Mouse (Mus musculus): ENCODE measurements around the gene Tspan12. TPM values are rescaled to one million over a fixed set of nuclear protein-coding genes. Genes with fewer than 3 reads are reported as not detected.

The Tspan12 gene
- polyA plus RNA-seq, 1 experiment from 2014 or later, result 19.5 TPM

GRCm38 (mm10) chr6:21769447-21769809, 82.9 kb downstream of the Tspan12 start:
- Histone ChIP-seq H3K4me1 (replicated peaks) (0 out of 2 replicates have a peak, but pooled peaks cover 2% of the 10 kb centered on the region), H3K27ac (replicated peaks) (no peak overlapping the region), H3K36me3 (replicated peaks) (no peaks in the 10 kb centered on the region), H3K4me3 (replicated peaks) (no peak overlapping the region), H3K27me3 (no peaks in the 10 kb centered on the region), H3K4me2 (no peak overlapping the region), H3K9me3 (replicated peaks) (no peaks in the 10 kb centered on the region), H3K9ac (no peak overlapping the region)
- 56% methylated on average over 1 of the region's 1 CpGs for WGBS (ENCODE audit: insufficient replicate concordance)
- no peak for ATAC-seq (ENCODE audit: insufficient read depth)

GRCm38 (mm10) chr6:21768745-21769446, 83.4 kb downstream of the Tspan12 start:
- 63% methylated on average over 9 of the region's 9 CpGs for WGBS (ENCODE audit: insufficient replicate concordance)
- no peak overlapping the region for H3K27ac ChIP-seq (replicated peaks)
- ATAC-seq (ENCODE audit: insufficient read depth), result no peak
- no peaks in the 10 kb centered on the region for H3K36me3 ChIP-seq (replicated peaks)
- no peak overlapping the region for H3K4me2 ChIP-seq
- H3K27me3 ChIP-seq, result no peaks in the 10 kb centered on the region
- no peak overlapping the region for H3K9ac ChIP-seq
- no peak overlapping the region for H3K4me3 ChIP-seq (replicated peaks)
- no peaks in the 10 kb centered on the region for H3K4me1 ChIP-seq (replicated peaks)
- no peaks in the 10 kb centered on the region for H3K9me3 ChIP-seq (replicated peaks)

DNA sequence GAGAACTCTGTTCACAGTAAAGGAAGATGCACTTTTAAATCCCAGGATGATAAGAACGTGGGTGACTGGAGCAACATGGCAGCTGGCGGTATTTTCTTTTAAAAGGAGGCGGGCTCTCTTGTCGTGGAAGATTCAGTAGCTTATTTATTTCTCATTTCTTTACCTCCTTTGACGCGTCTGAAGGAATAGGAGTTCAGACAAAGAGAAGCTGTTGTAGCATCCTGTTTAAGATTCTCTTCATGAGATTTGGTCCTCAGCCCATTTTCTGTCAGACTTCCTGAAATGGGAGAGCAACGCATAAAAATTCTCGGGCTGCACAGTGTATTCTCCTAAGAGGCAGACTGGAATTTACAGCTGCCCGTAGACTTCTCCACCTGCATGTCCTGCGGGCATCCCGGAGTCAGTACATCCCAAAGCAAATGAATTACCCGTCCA, 84.5 kb downstream of the Tspan12 start:
- 71% methylated on average over 12 of the region's 12 CpGs for WGBS (ENCODE audit: insufficient replicate concordance)
- no peaks in the 10 kb centered on the region for H3K4me1 ChIP-seq (replicated peaks)
- no peak overlapping the region for H3K4me2 ChIP-seq
- no peak overlapping the region for H3K9ac ChIP-seq
- no peaks in the 10 kb centered on the region for H3K36me3 ChIP-seq (replicated peaks)
- ATAC-seq (ENCODE audit: insufficient read depth), result no peak
- no peaks in the 10 kb centered on the region for H3K9me3 ChIP-seq (replicated peaks)
- H3K4me3 ChIP-seq (replicated peaks), result no peak overlapping the region
- no peak overlapping the region for H3K27ac ChIP-seq (replicated peaks)
- no peaks in the 10 kb centered on the region for H3K27me3 ChIP-seq

- Histone ChIP-seq H3K4me1 (replicated peaks) (no peaks in the 10 kb centered on the region), H3K27me3 (no peaks in the 10 kb centered on the region), H3K4me2 (no peak overlapping the region), H3K9ac (no peak overlapping the region), H3K4me3 (replicated peaks) (no peak overlapping the region), H3K27ac (replicated peaks) (no peak overlapping the region), H3K36me3 (replicated peaks) (no peaks in the 10 kb centered on the region), H3K9me3 (replicated peaks) (no peaks in the 10 kb centered on the region)
- no peak for ATAC-seq (ENCODE audit: insufficient read depth)
- WGBS (ENCODE audit: insufficient replicate concordance), result 52% methylated on average over 1 of the region's 1 CpGs
Observed at GRCm38 (mm10) chr6:21747536-21747935, 104.8 kb downstream of the Tspan12 start.

- Histone ChIP-seq H3K36me3 (replicated peaks) (no peaks in the 10 kb centered on the region), H3K27me3 (no peaks in the 10 kb centered on the region), H3K9me3 (replicated peaks) (no peaks in the 10 kb centered on the region), H3K4me3 (replicated peaks) (no peak overlapping the region), H3K27ac (replicated peaks) (no peak overlapping the region), H3K4me2 (no peak overlapping the region), H3K9ac (no peak overlapping the region), H3K4me1 (replicated peaks) (no peaks in the 10 kb centered on the region)
- 62% methylated on average over 3 of the region's 3 CpGs for WGBS (ENCODE audit: insufficient replicate concordance)
- ATAC-seq (ENCODE audit: insufficient read depth), result no peak
Observed at GRCm38 (mm10) chr6:21744615-21745266, 107.6 kb downstream of the Tspan12 start.

DNA sequence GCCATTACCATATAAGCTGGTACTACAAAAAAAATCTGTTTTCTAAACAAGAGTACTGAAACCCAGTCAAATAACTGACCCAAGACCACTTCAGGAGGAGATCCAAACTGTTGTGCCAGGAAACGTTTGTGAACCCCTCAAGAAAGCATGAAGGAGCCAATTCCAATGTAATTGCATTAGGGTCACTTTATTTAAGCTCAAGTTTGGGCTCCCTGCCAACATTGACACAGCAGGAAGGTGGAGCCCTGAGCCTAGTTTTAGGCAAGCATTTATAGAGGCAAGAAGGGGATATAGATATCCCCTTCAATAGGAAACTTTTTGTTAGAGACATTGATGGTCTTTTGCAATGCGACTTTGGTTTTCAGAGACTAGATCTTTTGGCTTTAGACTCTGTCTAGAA, 111.7 kb downstream of the Tspan12 start:
- no peak overlapping the region for H3K27ac ChIP-seq (replicated peaks)
- no peak overlapping the region for H3K4me3 ChIP-seq (replicated peaks)
- H3K9me3 ChIP-seq (replicated peaks), result no peaks in the 10 kb centered on the region
- ATAC-seq (ENCODE audit: insufficient read depth), result no peak
- no peaks in the 10 kb centered on the region for H3K27me3 ChIP-seq
- no peaks in the 10 kb centered on the region for H3K36me3 ChIP-seq (replicated peaks)
- no peaks in the 10 kb centered on the region for H3K4me1 ChIP-seq (replicated peaks)
- no peak overlapping the region for H3K9ac ChIP-seq
- H3K4me2 ChIP-seq, result no peak overlapping the region
- 49% methylated on average over 2 of the region's 2 CpGs for WGBS (ENCODE audit: insufficient replicate concordance)

GRCm38 (mm10) chr6:21722238-21722637, 130.1 kb downstream of the Tspan12 start:
- no peak for ATAC-seq (ENCODE audit: insufficient read depth)
- Histone ChIP-seq H3K4me2 (no peak overlapping the region), H3K36me3 (replicated peaks) (no peaks in the 10 kb centered on the region), H3K27me3 (no peaks in the 10 kb centered on the region), H3K9ac (no peak overlapping the region), H3K4me3 (replicated peaks) (no peak overlapping the region), H3K4me1 (replicated peaks) (no peaks in the 10 kb centered on the region), H3K27ac (replicated peaks) (no peak overlapping the region), H3K9me3 (replicated peaks) (no peaks in the 10 kb centered on the region)
- 58% methylated on average over 10 of the region's 10 CpGs for WGBS (ENCODE audit: insufficient replicate concordance)

Other genes starting within 250 kb of the Tspan12 start
- gene Ing3, start 97.1 kb upstream of the Tspan12 start, polyA plus RNA-seq (2015; fragmentation: Nextera tagmentation; extraction: Ambion mirVana), result 15.2 and 16.7 TPM in 2 replicates
- 3.7 and 3.9 TPM in 2 replicates for gene Cped1, start 133.4 kb upstream of the Tspan12 start, polyA plus RNA-seq (2015; fragmentation: Nextera tagmentation; extraction: Ambion mirVana)